Mouse (Mus musculus) limb, embryonic 14.5 days (tissue): ENCODE results near the gene Olfr167. TPM values are rescaled to one million over a fixed set of nuclear protein-coding genes. Genes with fewer than 3 reads are reported as not detected.

Experiments
- ATAC-seq: fragments of 200-750 bp; cut with Nextera tagmentation; 2 replicates; pipeline ENCODE4 v1.8.0; 2017; ENCODE audit warnings: low read depth, moderate number of reproducible peaks, moderate TSS enrichment; ENCODE audit not compliant: low FRiP score
- DNase-seq: peaks from one replicate; pipeline ENCODE4 v3.0.0-alpha.2; 2015; ENCODE audit warnings: low spot score
- H3K27ac ChIP-seq: fragments of 300-500 bp; sonication (generic); replicated peaks from 2 replicates; pipeline ENCODE4 v1.5.1; 2014; ENCODE audit warnings: low read depth, mild to moderate bottlenecking, low read length, moderate library complexity, mixed read lengths
- H3K27me3 ChIP-seq: fragments of 300-500 bp; sonication (generic); 2 replicates; pipeline ENCODE4 v1.6.1; 2014; ENCODE audit warnings: low read length, mixed read lengths; ENCODE audit not compliant: control insufficient read depth, insufficient read depth
- H3K36me3 ChIP-seq: fragments of 300-500 bp; sonication (generic); 2 replicates; pipeline ENCODE4 v1.6.1; 2014; ENCODE audit warnings: mild to moderate bottlenecking, low read length, moderate library complexity, mixed read lengths; ENCODE audit not compliant: control insufficient read depth, insufficient read depth
- H3K4me1 ChIP-seq: fragments of 300-500 bp; sonication (generic); 2 replicates; pipeline ENCODE4 v1.6.1; 2014; ENCODE audit warnings: antibody characterized with exemption, low read length, mixed read lengths; ENCODE audit not compliant: control insufficient read depth, insufficient read depth
- H3K4me2 ChIP-seq: fragments of 300-500 bp; sonication (generic); replicated peaks from 2 replicates; pipeline ENCODE4 v1.6.1; 2014; ENCODE audit warnings: low read depth, mild to moderate bottlenecking, low read length, moderate library complexity; ENCODE audit not compliant: severe bottlenecking
- H3K4me3 ChIP-seq: fragments of 300-500 bp; sonication (generic); replicated peaks from 2 replicates; pipeline ENCODE4 v1.5.1; 2014; ENCODE audit warnings: low read length
- H3K9ac ChIP-seq: fragments of 300-500 bp; sonication (generic); 2 replicates; pipeline ENCODE4 v1.6.1; 2014; ENCODE audit warnings: mild to moderate bottlenecking, low read depth, low read length, moderate library complexity; ENCODE audit not compliant: severe bottlenecking
- H3K9me3 ChIP-seq: fragments of 300-500 bp; sonication (generic); 2 replicates; pipeline ENCODE4 v1.6.1; 2016; ENCODE audit warnings: low read length; ENCODE audit not compliant: control insufficient read depth
- POLR2A ChIP-seq: fragments of 200-500 bp; IDR thresholded peaks from 2 replicates; pipeline ENCODE4 v1.8.0; 2012; ENCODE audit warnings: inconsistent platforms, mild to moderate bottlenecking, moderate library complexity, borderline replicate concordance; ENCODE audit not compliant: insufficient read depth, insufficient read length; ENCODE audit errors: extremely low read depth
- WGBS: fragments of 180-500 bp; shearing (Covaris S2); extraction: QIAGEN DNeasy Blood & Tissue Kit; methylation state at CpG from one replicate; pipeline ENCODE4 v1.1.7; 2014; 5-methylcytosine and 5-hydroxymethylcytosine counted together
- polyA plus RNA-seq, 2 experiments: library from polyadenylated mRNA; depleted of rRNA in 1 of 2; stranded (reverse) in 1 of 2; unstranded in 1 of 2; fragments of >200 nt; fragmentation: Nextera tagmentation in 1 of 2; extraction: Ambion mirVana in 1 of 2; gene quantifications; 2 replicates each; pipeline versions ENCODE4 v1.2.1 to v1.2.3; 2012 to 2014

Gene Olfr167
- polyA plus RNA-seq, 2 experiments, result not detected

DNA sequence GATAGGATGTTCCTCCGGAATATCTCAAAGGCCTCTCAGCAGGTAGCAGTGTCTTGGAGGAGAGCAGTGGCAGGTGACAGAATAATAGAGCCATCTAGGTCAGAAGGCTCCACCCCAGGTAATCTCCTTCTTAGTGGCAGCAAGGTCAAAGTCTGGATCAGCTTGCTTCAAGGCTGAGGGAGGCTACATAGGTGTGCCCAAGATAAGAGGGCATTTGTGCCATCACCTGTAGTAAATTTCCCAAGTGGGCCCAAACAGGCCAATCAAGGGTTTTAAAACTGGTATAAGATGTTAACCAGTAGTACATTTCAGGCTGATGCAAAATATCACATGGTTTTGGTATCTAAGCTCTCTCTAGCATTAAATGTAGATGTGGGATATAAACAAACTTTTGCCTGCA lies 57.7 kb downstream of the Olfr167 start:
- WGBS, result 100% methylated on average over 1 of the region's 1 CpGs
- H3K27me3 ChIP-seq, result no peaks in the 10 kb centered on the region
- H3K36me3 ChIP-seq, result no peaks in the 10 kb centered on the region
- no peak for TF ChIP-seq POLR2A
- DNase-seq, result no peak
- no peaks in the 10 kb centered on the region for H3K9me3 ChIP-seq
- no peak overlapping the region for H3K4me3 ChIP-seq
- no peak overlapping the region for H3K27ac ChIP-seq
- H3K9ac ChIP-seq, result no peak overlapping the region
- H3K4me1 ChIP-seq, result no peaks in the 10 kb centered on the region
- no peak overlapping the region for H3K4me2 ChIP-seq
- no peak for ATAC-seq

Other genes starting within 250 kb of the Olfr167 start
- not detected in 2 replicates for gene Olfr164, start 208.2 kb downstream of the Olfr167 start, polyA plus RNA-seq (2012; rRNA removed)
- not detected in 2 replicates for gene Olfr164, start 208.2 kb downstream of the Olfr167 start, polyA plus RNA-seq (2014; fragmentation: Nextera tagmentation; extraction: Ambion mirVana)
- not detected in 2 replicates for gene Olfr165, start 99.1 kb downstream of the Olfr167 start, polyA plus RNA-seq (2012; rRNA removed)
- gene Olfr165, start 99.1 kb downstream of the Olfr167 start, polyA plus RNA-seq (2014; fragmentation: Nextera tagmentation; extraction: Ambion mirVana), result not detected in 2 replicates
- gene Olfr166, start 38.6 kb downstream of the Olfr167 start, polyA plus RNA-seq (2012; rRNA removed), result not detected in 2 replicates
- gene Olfr166, start 38.6 kb downstream of the Olfr167 start, polyA plus RNA-seq (2014; fragmentation: Nextera tagmentation; extraction: Ambion mirVana), result not detected in 2 replicates
- not detected in 2 replicates for gene Olfr168, start 13.3 kb upstream of the Olfr167 start, polyA plus RNA-seq (2012; rRNA removed)
- not detected in 2 replicates for gene Olfr168, start 13.3 kb upstream of the Olfr167 start, polyA plus RNA-seq (2014; fragmentation: Nextera tagmentation; extraction: Ambion mirVana)
- not detected in 2 replicates for gene Olfr169, start 49.5 kb upstream of the Olfr167 start, polyA plus RNA-seq (2012; rRNA removed)
- gene Olfr169, start 49.5 kb upstream of the Olfr167 start, polyA plus RNA-seq (2014; fragmentation: Nextera tagmentation; extraction: Ambion mirVana), result not detected in 2 replicates
- not detected in 2 replicates for gene Olfr170, start 89.6 kb upstream of the Olfr167 start, polyA plus RNA-seq (2012; rRNA removed)
- gene Olfr170, start 89.6 kb upstream of the Olfr167 start, polyA plus RNA-seq (2014; fragmentation: Nextera tagmentation; extraction: Ambion mirVana), result not detected in 2 replicates
- not detected in 2 replicates for gene Olfr171, start 107.7 kb upstream of the Olfr167 start, polyA plus RNA-seq (2012; rRNA removed)
- not detected in 2 replicates for gene Olfr171, start 107.7 kb upstream of the Olfr167 start, polyA plus RNA-seq (2014; fragmentation: Nextera tagmentation; extraction: Ambion mirVana)
- gene Lamp3, start 184.1 kb upstream of the Olfr167 start, polyA plus RNA-seq (2012; rRNA removed), result not detected in 2 replicates
- gene Lamp3, start 184.1 kb upstream of the Olfr167 start, polyA plus RNA-seq (2014; fragmentation: Nextera tagmentation; extraction: Ambion mirVana), result 0.07 TPM in 1 of 2 replicates, not detected in the other
- gene B3gnt5, start 237.9 kb upstream of the Olfr167 start, polyA plus RNA-seq (2012; rRNA removed), result 8.6 and 8.8 TPM in 2 replicates
- 21.2 and 22.5 TPM in 2 replicates for gene B3gnt5, start 237.9 kb upstream of the Olfr167 start, polyA plus RNA-seq (2014; fragmentation: Nextera tagmentation; extraction: Ambion mirVana)